Mouse (Mus musculus) ES-Bruce4 (cell line): Measurements from ENCODE around the gene Dnajc7.

ENCODE experiments used
- CTCF ChIP-seq: IDR thresholded peaks from one replicate; pipeline ENCODE4 v1.8.1; 2011; ENCODE audit warnings: low read depth, low read length
- EP300 ChIP-seq: IDR thresholded peaks from 2 replicates; pipeline ENCODE4 v1.6.1; 2011; ENCODE audit warnings: low read depth, low read length; ENCODE audit not compliant: insufficient read depth
- POLR2A ChIP-seq: IDR thresholded peaks from one replicate; pipeline ENCODE4 v1.8.1; 2011; ENCODE audit warnings: low read length; ENCODE audit not compliant: insufficient read depth

GRCm38 (mm10) chr11:100548141-100548540 lies 71.8 kb downstream of the Dnajc7 start:
- no peak for TF ChIP-seq POLR2A
- no peak for TF ChIP-seq CTCF
- TF ChIP-seq EP300, result no peak
